Mouse (Mus musculus): Measurements from ENCODE around the gene Tmem120b. TPM values are rescaled to one million over a fixed set of nuclear protein-coding genes. Genes with fewer than 3 reads are reported as not detected.
A peak's percentile ranks its signal among the peaks of the same experiment; 100 is the strongest.

Tmem120b gene
- polyA plus RNA-seq, 1 experiment = 14.4 TPM

- DNase-seq (ENCODE audit: low spot score) = peak; percentile 95
Observed at GRCm38 (mm10) chr5:123140694-123141554, 72.7 kb downstream of the Tmem120b start.

GRCm38 (mm10) chr5:123141555-123142160, 73.4 kb downstream of the Tmem120b start:
- DNase-seq (ENCODE audit: low spot score) = no peak

GRCm38 (mm10) chr5:123142161-123143157, 74.2 kb downstream of the Tmem120b start, which contains the start of gene Setd1b:
TSS of gene Setd1b (plus strand) at chr5:123142193.
- no peak for DNase-seq (ENCODE audit: low spot score)

GRCm38 (mm10) chr5:123143251-123143970, 75.2 kb downstream of the Tmem120b start:
- no peak for DNase-seq (ENCODE audit: low spot score)

- peak; percentile 23 for DNase-seq (ENCODE audit: low spot score)
Observed at GRCm38 (mm10) chr5:123143971-123144745, 75.9 kb downstream of the Tmem120b start.

GRCm38 (mm10) chr5:123144746-123145590, 76.8 kb downstream of the Tmem120b start:
- peak; percentile 20 for DNase-seq (ENCODE audit: low spot score)

GRCm38 (mm10) chr5:123146357-123146756, 78.1 kb downstream of the Tmem120b start:
- peak; percentile 18 for DNase-seq (ENCODE audit: low spot score)

GRCm38 (mm10) chr5:123147569-123147968, 79.4 kb downstream of the Tmem120b start:
- peak; percentile 19 for DNase-seq (ENCODE audit: low spot score)

- peak; percentile 23 for DNase-seq (ENCODE audit: low spot score)
Observed at GRCm38 (mm10) chr5:123148073-123148722, 80.0 kb downstream of the Tmem120b start.

GRCm38 (mm10) chr5:123149451-123150400, 81.5 kb downstream of the Tmem120b start:
- DNase-seq (ENCODE audit: low spot score) = peak; percentile 87

- DNase-seq (ENCODE audit: low spot score) = peak; percentile 21
Observed at GRCm38 (mm10) chr5:123150641-123151040, 82.4 kb downstream of the Tmem120b start.

- no peak for DNase-seq (ENCODE audit: low spot score)
Observed at GRCm38 (mm10) chr5:123151077-123151476, 82.9 kb downstream of the Tmem120b start.

- DNase-seq (ENCODE audit: low spot score) = no peak
Observed at GRCm38 (mm10) chr5:123151707-123152362, 83.6 kb downstream of the Tmem120b start.

GRCm38 (mm10) chr5:123152901-123153300, 84.7 kb downstream of the Tmem120b start:
- no peak for DNase-seq (ENCODE audit: low spot score)

- no peak for DNase-seq (ENCODE audit: low spot score)
Observed at GRCm38 (mm10) chr5:123155425-123155824, 87.2 kb downstream of the Tmem120b start.

- no peak for DNase-seq (ENCODE audit: low spot score)
Observed at GRCm38 (mm10) chr5:123156763-123157162, 88.5 kb downstream of the Tmem120b start.

- DNase-seq (ENCODE audit: low spot score) = no peak
Observed at GRCm38 (mm10) chr5:123157972-123158371, 89.8 kb downstream of the Tmem120b start.

Measured in urinary bladder, adult 2 months (tissue).